Mouse (Mus musculus): ENCODE results near the gene Rbks. TPM values are rescaled to one million over a fixed set of nuclear protein-coding genes. Genes with fewer than 3 reads are reported as not detected.

Rbks gene
- polyA plus RNA-seq, 1 experiment from 2014 or later, result 4.5 TPM

DNA sequence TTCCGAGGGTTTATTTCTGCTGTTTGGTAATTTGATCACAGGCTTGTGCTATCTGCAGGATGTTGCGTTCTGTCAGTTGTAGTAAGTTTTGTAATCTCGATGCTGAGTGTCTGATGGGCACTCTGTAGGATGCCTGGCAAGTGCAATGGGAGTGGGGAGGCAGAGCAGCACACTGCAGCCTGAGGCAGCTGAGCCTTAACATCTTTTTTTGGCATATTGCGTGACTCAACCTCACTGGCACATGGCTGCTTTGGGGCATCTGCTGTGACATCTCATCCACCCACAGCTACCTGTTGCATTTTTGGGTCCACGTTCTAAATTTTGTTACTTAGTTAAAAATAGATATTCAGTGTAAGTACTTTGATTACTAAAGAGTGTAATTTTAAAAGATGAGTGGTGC, 7.5 kb upstream of the Rbks start:
- ATAC-seq (replicated peaks; ENCODE audit: low FRiP score), result no peak
- WGBS, result 79% methylated on average over 5 of the region's 5 CpGs
- Histone ChIP-seq H3K36me3 (peaks cover 39% of the 10 kb centered on the region), H3K4me2 (no peak overlapping the region), H3K27me3 (no peaks in the 10 kb centered on the region), H3K9me3 (replicated peaks) (no peaks in the 10 kb centered on the region), H3K27ac (no peak overlapping the region), H3K4me1 (no peaks in the 10 kb centered on the region), H3K4me3 (replicated peaks) (no peak overlapping the region), H3K9ac (no peak overlapping the region)

DNA sequence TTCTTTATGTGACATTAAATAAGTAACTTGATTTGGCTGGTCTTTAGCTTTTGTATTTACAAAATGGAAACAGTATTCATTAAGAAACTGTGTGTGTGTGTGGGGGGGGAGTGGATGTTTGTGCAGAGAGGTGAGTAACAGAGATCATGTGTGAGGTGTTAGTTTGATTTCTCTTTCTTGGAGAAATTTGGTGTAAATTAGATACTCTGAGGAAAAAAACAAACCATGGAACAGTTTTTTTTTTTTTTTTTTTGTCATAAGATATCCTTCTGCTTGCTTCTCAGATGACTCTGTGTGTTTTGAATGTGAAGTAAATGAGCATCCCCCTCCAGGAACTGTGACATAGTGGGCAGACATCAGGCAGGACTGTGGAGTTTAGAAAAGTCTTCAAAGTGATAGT, 2.0 kb upstream of the Rbks start:
- peak overlapping the region; percentile 74; the same call in 1 of the 2 replicates for H3K27ac ChIP-seq

DNA sequence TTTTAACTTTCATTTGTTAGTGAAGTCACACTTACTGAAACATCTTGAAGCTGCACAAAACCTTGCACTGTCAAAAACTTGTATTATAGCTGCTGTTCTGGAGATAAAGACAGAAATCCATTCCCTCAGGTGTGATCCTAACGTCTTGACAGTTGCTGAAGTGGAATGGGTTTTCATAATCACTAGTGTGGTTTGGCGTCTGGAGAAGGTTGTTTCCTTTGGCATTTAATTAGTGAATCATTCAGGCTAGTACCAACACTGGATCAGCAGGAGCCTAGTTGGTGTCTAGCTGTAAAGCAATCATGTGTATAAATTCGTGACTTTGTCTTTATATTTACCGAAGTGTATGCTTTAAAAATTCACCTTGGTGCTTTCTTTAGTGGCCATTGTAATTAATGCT, 1.5 kb upstream of the Rbks start:
- no peaks in the 10 kb centered on the region for H3K9me3 ChIP-seq (replicated peaks)
- no peak overlapping the region for H3K9ac ChIP-seq
- no peaks in the 10 kb centered on the region for H3K27me3 ChIP-seq
- peaks cover 16% of the 10 kb centered on the region for H3K4me1 ChIP-seq
- ATAC-seq (replicated peaks; ENCODE audit: low FRiP score), result no peak
- peak overlapping the region; percentile 86; the same call in 1 of the 2 replicates for H3K4me3 ChIP-seq (replicated peaks)
- H3K27ac ChIP-seq, result peak overlapping the region; percentile 74
- WGBS, result 38% methylated on average over 4 of the region's 4 CpGs
- H3K36me3 ChIP-seq, result peaks cover 21% of the 10 kb centered on the region
- peak overlapping the region; percentile 78 for H3K4me2 ChIP-seq

More for the DNA sequence above, 2.0 kb upstream of the Rbks start:
- peaks cover 25% of the 10 kb centered on the region for H3K36me3 ChIP-seq
- no peak overlapping the region for H3K4me2 ChIP-seq
- H3K4me1 ChIP-seq, result peaks cover 16% of the 10 kb centered on the region
- H3K27me3 ChIP-seq, result no peaks in the 10 kb centered on the region
- H3K9ac ChIP-seq, result no peak overlapping the region
- no peaks in the 10 kb centered on the region for H3K9me3 ChIP-seq (replicated peaks)
- no peak for ATAC-seq (replicated peaks; ENCODE audit: low FRiP score)
- no peak overlapping the region for H3K4me3 ChIP-seq (replicated peaks)

DNA sequence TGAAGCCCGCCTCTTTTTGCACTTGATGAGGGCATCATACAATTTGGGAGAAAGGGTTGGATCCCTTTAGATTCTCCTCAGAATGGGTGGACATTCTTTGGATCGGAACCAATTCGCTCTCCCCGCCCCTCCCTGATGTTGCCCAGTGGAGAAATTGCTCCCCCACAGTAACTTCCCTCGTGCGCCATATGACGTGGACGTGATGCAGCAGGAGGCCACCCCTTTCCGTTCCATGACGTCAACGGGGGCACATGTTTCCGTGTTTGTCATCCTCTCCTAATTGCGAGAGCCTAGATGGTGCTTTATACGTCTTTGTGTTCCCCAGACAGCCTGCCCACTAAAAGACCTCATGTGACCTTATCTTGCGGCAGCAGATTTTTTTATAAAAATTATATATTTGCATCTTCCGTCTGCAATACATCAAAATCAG, 885 bp upstream of the Rbks start:
- peak overlapping the region; percentile 78 for H3K4me2 ChIP-seq
- 3% methylated on average over 16 of the region's 16 CpGs for WGBS

DNA sequence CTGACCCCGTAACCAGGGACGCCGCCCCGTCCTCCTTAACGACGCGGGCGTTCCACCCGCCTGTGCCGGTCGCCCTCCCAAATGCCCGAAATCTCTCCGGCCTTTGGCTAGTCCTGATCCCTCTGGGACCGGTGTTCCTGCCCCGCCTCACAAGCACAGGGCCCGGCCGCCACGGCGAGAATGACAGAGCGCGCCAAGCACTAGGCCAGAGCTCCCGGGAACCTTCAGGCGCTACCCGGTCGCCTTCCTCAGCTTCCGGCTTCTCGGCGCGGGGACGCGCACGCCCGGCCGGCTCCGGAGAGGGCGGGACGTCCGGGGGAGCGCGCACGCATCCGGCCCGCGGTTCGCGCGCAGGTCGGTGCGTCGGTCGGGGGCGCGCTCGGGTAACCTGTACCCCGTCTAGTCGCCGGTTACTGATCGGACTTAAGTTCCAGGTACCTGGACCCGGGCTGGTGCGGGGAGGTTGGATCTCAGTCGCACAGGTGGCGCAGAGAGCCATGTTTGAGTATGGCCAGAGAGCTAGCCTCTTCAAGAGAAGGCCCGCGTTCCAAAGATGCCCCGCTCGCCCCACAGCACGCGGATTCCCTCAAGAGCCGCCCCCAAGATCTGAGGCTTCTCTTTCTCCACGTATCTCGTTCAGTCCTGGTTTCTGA, 343 bp upstream of the Rbks start, which contains the start of gene Babam2:
Gene Babam2, plus strand, starts transcription at position 41 of the 653 bp plus-strand sequence.
- under 1% methylated on average over 71 of the region's 71 CpGs for WGBS
- no peaks in the 10 kb centered on the region for H3K9me3 ChIP-seq (replicated peaks)
- H3K4me3 ChIP-seq (replicated peaks), result peak within 1 kb of the TSS; percentile 86
- H3K27me3 ChIP-seq, result no peaks in the 10 kb centered on the region
- H3K4me2 ChIP-seq, result peak within 1 kb of the TSS; percentile 78
- H3K36me3 ChIP-seq, result peaks cover 9% of the 10 kb centered on the region
- peak within 1 kb of the TSS; percentile 97 for H3K27ac ChIP-seq
- H3K4me1 ChIP-seq, result peaks cover 20% of the 10 kb centered on the region
- H3K9ac ChIP-seq, result peak within 1 kb of the TSS; percentile 81
- ATAC-seq (replicated peaks; ENCODE audit: low FRiP score), result peak; percentile 92

More for the DNA sequence above, 885 bp upstream of the Rbks start:
- Histone ChIP-seq H3K4me1 (peaks cover 16% of the 10 kb centered on the region), H3K4me3 (replicated peaks) (peak overlapping the region; percentile 86), H3K36me3 (peaks cover 15% of the 10 kb centered on the region), H3K27ac (peak overlapping the region; percentile 97), H3K9me3 (replicated peaks) (no peaks in the 10 kb centered on the region), H3K9ac (peak overlapping the region; percentile 81), H3K27me3 (no peaks in the 10 kb centered on the region)
- ATAC-seq (replicated peaks; ENCODE audit: low FRiP score), result peak; percentile 76

DNA sequence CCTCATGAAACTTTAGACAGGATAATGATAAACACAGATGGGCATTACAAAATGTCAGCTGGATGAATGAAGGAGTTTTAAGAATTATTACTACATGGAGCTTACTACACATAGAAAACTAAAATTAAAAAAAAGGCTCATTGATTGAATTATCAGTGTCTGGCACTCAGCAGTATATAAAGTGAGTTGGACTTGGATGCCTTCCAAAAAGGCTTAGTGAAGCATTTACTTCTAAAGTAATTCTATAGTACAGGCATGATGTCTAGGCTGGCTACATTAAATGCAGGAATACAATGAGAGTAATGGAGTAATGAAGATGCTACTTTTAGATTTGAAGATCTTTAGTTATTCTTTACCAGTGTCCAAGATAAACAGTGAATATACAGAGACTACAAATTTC, 4.2 kb downstream of the Rbks start:
- H3K27me3 ChIP-seq, result no peaks in the 10 kb centered on the region
- H3K27ac ChIP-seq, result 0 out of 2 replicates have a peak overlapping the region, but pooled peaks have one; percentile 27
- H3K36me3 ChIP-seq, result no peaks in the 10 kb centered on the region
- H3K9me3 ChIP-seq (replicated peaks), result no peaks in the 10 kb centered on the region
- H3K4me3 ChIP-seq (replicated peaks), result no peak overlapping the region
- no peak overlapping the region for H3K9ac ChIP-seq
- H3K4me2 ChIP-seq, result no peak overlapping the region
- peaks cover 19% of the 10 kb centered on the region for H3K4me1 ChIP-seq
- ATAC-seq (replicated peaks; ENCODE audit: low FRiP score), result no peak

DNA sequence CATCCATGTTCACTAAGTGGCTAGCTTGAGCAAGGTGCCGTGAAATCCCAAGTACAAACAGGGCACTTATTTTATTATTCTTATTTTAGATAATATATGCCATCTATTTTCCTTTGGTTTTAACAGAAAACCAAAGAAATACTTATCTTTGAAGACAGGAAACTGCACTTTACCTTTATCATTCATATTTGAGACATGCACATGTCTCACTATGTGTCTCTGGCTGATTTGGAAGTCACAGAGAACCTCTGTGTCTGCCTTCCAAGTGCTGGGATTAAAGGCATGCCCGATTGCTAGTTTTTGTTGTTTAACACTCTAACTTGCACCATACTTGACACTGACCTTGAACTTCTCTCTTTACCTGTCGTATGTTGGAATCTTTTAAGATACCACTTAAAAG, 9.5 kb downstream of the Rbks start:
- peaks cover 10% of the 10 kb centered on the region for H3K4me1 ChIP-seq
- H3K27ac ChIP-seq, result no peak overlapping the region
- no peak overlapping the region for H3K4me3 ChIP-seq (replicated peaks)
- H3K27me3 ChIP-seq, result no peaks in the 10 kb centered on the region
- no peaks in the 10 kb centered on the region for H3K36me3 ChIP-seq
- 88% methylated on average over 3 of the region's 3 CpGs for WGBS
- no peak overlapping the region for H3K4me2 ChIP-seq
- no peaks in the 10 kb centered on the region for H3K9me3 ChIP-seq (replicated peaks)
- no peak for ATAC-seq (replicated peaks; ENCODE audit: low FRiP score)
- no peak overlapping the region for H3K9ac ChIP-seq

DNA sequence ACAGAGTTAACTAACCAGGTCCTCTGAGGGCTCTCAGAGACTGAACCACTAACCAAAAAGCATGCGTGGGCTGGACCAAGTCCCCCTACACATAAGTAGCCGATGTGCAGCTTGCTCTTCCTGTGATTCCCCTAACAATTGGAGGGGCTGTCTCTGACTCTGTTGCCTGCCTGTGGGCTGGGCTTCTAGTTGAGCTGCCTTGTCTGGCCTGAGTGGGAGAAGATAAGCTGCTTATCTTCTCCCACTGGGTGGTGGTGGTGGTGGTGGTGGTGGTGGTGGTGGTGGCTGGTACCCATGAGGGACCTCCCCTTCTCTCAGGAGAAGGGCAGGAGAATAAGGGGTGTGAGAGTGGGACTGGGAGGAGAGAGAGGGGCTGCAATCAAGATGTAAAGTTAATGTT, 11.4 kb downstream of the Rbks start:
- no peak overlapping the region for H3K9ac ChIP-seq
- H3K9me3 ChIP-seq (replicated peaks), result no peaks in the 10 kb centered on the region
- ATAC-seq (replicated peaks; ENCODE audit: low FRiP score), result no peak; the same call in 1 of the 2 replicates
- H3K4me1 ChIP-seq, result no peaks in the 10 kb centered on the region
- no peaks in the 10 kb centered on the region for H3K36me3 ChIP-seq
- no peak overlapping the region for H3K27ac ChIP-seq
- 47% methylated on average over 2 of the region's 2 CpGs for WGBS
- H3K4me3 ChIP-seq (replicated peaks), result no peak overlapping the region
- no peak overlapping the region for H3K4me2 ChIP-seq
- H3K27me3 ChIP-seq, result no peaks in the 10 kb centered on the region

DNA sequence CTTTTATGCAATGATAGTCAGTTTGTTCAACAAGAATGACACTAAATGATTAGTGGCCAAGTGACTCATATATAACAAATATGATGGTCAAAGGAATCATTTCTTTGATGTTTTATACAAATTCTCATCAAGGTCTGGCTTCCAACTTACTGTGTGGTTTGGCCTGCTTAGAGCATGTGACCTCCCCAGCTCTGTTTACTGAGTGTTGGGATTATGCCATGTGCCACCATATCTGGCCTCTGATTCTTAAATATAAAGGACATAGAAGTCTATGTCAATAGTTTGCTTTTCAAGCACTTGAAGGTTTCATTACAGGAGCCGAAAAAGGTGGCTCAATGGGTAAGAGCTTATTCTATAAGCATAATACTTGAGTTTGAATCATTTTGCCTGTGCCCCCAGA, 15.1 kb downstream of the Rbks start:
- no peak for ATAC-seq (replicated peaks; ENCODE audit: low FRiP score)
- no peaks in the 10 kb centered on the region for H3K4me1 ChIP-seq
- H3K27ac ChIP-seq, result no peak overlapping the region
- H3K4me3 ChIP-seq (replicated peaks), result no peak overlapping the region
- H3K36me3 ChIP-seq, result no peaks in the 10 kb centered on the region
- no peak overlapping the region for H3K9ac ChIP-seq
- H3K27me3 ChIP-seq, result no peaks in the 10 kb centered on the region
- no peaks in the 10 kb centered on the region for H3K9me3 ChIP-seq (replicated peaks)
- WGBS, result 86% methylated on average over 1 of the region's 1 CpGs
- H3K4me2 ChIP-seq, result no peak overlapping the region

DNA sequence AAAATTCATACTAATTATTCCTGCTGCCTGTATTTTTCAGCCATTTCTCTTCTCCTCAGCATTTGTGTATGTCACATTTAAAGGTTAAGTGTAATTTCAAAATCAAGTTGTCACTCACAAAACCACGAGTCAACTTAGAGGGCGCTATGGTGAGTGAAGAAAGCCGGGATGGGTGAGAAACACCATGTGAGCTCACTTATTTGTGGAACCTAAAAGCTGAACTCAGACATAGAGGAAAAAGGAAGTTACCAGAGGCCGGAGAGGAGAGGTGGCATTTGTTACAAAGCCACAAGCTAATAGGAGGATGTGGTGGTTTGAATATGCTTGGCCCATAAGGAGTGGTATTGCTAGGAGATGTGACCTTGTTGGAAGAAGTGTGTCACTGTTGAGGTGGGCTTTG, 17.2 kb downstream of the Rbks start:
- Histone ChIP-seq H3K9me3 (replicated peaks) (no peaks in the 10 kb centered on the region), H3K9ac (no peak overlapping the region), H3K27ac (no peak overlapping the region), H3K4me2 (no peak overlapping the region), H3K4me1 (no peaks in the 10 kb centered on the region), H3K27me3 (no peaks in the 10 kb centered on the region), H3K36me3 (no peaks in the 10 kb centered on the region), H3K4me3 (replicated peaks) (no peak overlapping the region)
- WGBS, result 90% methylated on average over 4 of the region's 4 CpGs
- no peak for ATAC-seq (replicated peaks; ENCODE audit: low FRiP score)

DNA sequence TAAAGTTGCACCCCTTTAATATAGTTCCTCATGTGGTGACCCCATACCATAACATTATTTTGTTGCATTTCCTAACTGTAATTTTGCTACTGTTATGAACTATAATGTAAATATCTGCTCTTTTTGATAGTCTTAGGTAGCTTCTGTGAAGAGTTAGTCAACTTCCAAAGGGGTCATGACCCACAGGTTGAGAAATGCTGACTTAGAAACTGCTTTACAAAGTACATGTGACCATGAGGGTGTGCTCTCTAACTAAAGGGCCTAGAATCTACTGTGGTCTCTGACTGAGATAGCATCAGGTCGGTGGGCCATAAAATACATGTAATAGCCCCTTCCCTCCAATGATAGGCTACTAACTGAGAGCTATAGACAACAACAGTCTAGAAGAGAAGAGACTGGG, 19.4 kb downstream of the Rbks start:
- H3K4me1 ChIP-seq, result no peaks in the 10 kb centered on the region
- H3K4me2 ChIP-seq, result no peak overlapping the region
- no peak overlapping the region for H3K9ac ChIP-seq
- H3K27ac ChIP-seq, result no peak overlapping the region
- no peaks in the 10 kb centered on the region for H3K36me3 ChIP-seq
- 31% methylated on average over 1 of the region's 1 CpGs for WGBS
- no peak overlapping the region for H3K4me3 ChIP-seq (replicated peaks)
- ATAC-seq (replicated peaks; ENCODE audit: low FRiP score), result no peak
- H3K9me3 ChIP-seq (replicated peaks), result no peaks in the 10 kb centered on the region
- H3K27me3 ChIP-seq, result no peaks in the 10 kb centered on the region

DNA sequence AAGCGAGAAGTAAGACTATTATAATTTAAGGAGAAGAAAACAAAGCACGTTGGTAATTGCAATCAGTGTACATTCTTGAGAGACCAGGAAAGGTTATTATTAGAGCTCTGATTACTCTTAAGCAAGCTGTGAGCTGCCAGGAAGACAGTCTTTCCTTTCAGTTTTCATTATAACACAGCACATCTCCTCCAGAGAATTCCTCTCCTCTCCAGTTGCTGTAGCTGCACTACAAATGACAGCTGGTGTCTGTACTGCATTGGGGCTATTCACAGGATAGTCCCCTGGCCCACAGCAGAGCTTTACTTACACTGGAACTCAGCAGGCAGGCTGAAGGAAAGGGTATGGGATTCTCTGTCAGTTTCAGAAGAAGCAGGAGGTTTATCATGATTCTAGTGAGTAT, 24.0 kb downstream of the Rbks start:
- no peak overlapping the region for H3K4me3 ChIP-seq (replicated peaks)
- 64% methylated on average over 2 of the region's 2 CpGs for WGBS
- no peak for ATAC-seq (replicated peaks; ENCODE audit: low FRiP score)

DNA sequence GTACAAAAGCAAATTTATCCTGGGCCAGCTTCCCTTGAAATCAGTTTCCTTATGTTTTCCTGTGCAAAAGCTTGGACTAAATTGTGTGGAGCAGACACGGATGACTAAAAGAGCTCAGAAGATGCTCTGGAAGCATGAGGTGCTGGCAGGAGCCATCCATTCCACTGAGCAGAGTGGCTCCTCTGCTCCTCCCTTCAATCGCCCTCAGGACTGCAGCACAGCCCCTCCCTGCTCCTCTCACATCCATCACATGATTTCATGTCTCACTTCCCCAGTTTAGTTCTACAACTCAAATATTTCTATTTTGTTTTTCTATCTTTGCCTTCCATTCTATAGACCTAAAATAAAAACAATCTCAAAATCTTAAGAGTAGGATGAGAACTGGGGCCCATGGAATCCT, 26.3 kb downstream of the Rbks start:
- Histone ChIP-seq H3K4me3 (replicated peaks) (no peak overlapping the region), H3K27me3 (no peaks in the 10 kb centered on the region), H3K9me3 (replicated peaks) (no peaks in the 10 kb centered on the region), H3K4me1 (peaks cover 10% of the 10 kb centered on the region; the same call in 1 of the 2 replicates), H3K9ac (no peak overlapping the region), H3K36me3 (no peaks in the 10 kb centered on the region), H3K27ac (no peak overlapping the region), H3K4me2 (no peak overlapping the region)
- 58% methylated on average over 2 of the region's 2 CpGs for WGBS
- ATAC-seq (replicated peaks; ENCODE audit: low FRiP score), result no peak

More for the DNA sequence above, 24.0 kb downstream of the Rbks start:
- H3K4me1 ChIP-seq, result peaks cover 7% of the 10 kb centered on the region; the same call in 1 of the 2 replicates
- H3K4me2 ChIP-seq, result no peak overlapping the region
- no peak overlapping the region for H3K27ac ChIP-seq
- H3K27me3 ChIP-seq, result no peaks in the 10 kb centered on the region
- H3K9ac ChIP-seq, result no peak overlapping the region
- no peaks in the 10 kb centered on the region for H3K9me3 ChIP-seq (replicated peaks)
- H3K36me3 ChIP-seq, result no peaks in the 10 kb centered on the region

Measured in kidney, embryonic 15.5 days (tissue).